Mouse (Mus musculus) macrophage (primary cell): ENCODE measurements at regions not wholly inside any gene's neighbourhood (a gene's known extent, or its start where the extent isn't known, plus 50 kb on each side); places are given as distances from the start of the nearest gene placed in this dataset.

Experiments used
- H3K27ac ChIP-seq: fragments of 350-480 bp; formaldehyde crosslinking; 2 replicates; pipeline ENCODE4 v1.9.0; 2021
- H3K36me3 ChIP-seq: fragments of 350-480 bp; formaldehyde crosslinking; 2 replicates; pipeline ENCODE4 v1.9.0; 2021; ENCODE audit errors: inconsistent target
- H3K4me3 ChIP-seq: fragments of 350-480 bp; formaldehyde crosslinking; 2 replicates; pipeline ENCODE4 v1.9.0; 2021; ENCODE audit errors: inconsistent target
- H3K79me2 ChIP-seq: fragments of 350-480 bp; formaldehyde crosslinking; 2 replicates; pipeline ENCODE4 v1.9.0; 2021; ENCODE audit errors: inconsistent target
- WGBS: methylation state at CpG from one replicate; pipeline ENCODE4 v1.1.7; 2026; ENCODE audit warnings: inconsistent platforms; ENCODE audit not compliant: missing documents; 5-methylcytosine and 5-hydroxymethylcytosine counted together

- Histone ChIP-seq H3K79me2 (no peaks in the 10 kb centered on the region), H3K36me3 (no peaks in the 10 kb centered on the region), H3K27ac (no peak overlapping the region), H3K4me3 (no peak overlapping the region)
- 81% methylated on average over 7 of the region's 7 CpGs for WGBS
Measured at GRCm38 (mm10) chr2:51207150-51208022, 58.5 kb upstream of the Rnd3 start.

DNA sequence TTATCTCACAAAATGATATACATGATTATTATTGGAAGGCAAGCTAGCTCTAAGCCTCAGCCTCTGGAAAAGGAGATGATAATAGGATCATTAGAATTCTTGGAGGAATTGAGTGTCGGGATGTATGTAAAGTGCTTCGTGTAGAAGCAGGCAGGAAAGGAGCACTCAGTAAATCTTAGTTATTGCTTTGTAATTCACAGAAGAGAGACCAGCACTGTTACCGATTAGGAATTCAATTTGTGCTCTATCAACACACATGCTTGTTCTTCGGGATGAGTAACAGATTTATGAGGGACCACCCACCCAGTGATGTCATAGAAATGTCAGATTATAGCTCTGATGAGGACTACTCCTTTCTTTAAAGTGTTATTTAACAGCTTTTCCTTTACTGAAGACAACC lies 57.4 kb upstream of the Rnd3 start:
- WGBS: 82% methylated on average over 4 of the region's 4 CpGs
- no peaks in the 10 kb centered on the region for H3K36me3 ChIP-seq
- no peak overlapping the region for H3K27ac ChIP-seq
- no peaks in the 10 kb centered on the region for H3K79me2 ChIP-seq
- H3K4me3 ChIP-seq: no peak overlapping the region
